Mouse (Mus musculus) testis, adult 2 months (tissue): Measurements from ENCODE around the gene Wfdc15b.

ENCODE experiments used
- CTCF ChIP-seq: fragments of 200-500 bp; IDR thresholded peaks from 2 replicates; pipeline ENCODE4 v1.5.1; 2012; ENCODE audit warnings: low read depth, mild to moderate bottlenecking, inconsistent platforms, low read length, moderate library complexity; ENCODE audit not compliant: control insufficient read depth, insufficient read depth, insufficient replicate concordance
- POLR2A ChIP-seq: fragments of 200-500 bp; IDR thresholded peaks from 2 replicates; pipeline ENCODE4 v1.6.1; 2012; ENCODE audit warnings: low read depth, mild to moderate bottlenecking, inconsistent platforms, low read length, moderate library complexity; ENCODE audit not compliant: control insufficient read depth

GRCm38 (mm10) chr2:164210892-164211291 lies 10.6 kb downstream of the Wfdc15b start:
- TF ChIP-seq POLR2A (no peak), CTCF (no peak)
